Mouse (Mus musculus): ENCODE results near the gene Ccl2.

Gene Ccl2

GRCm38 (mm10) chr11:82035857-82036256, 486 bp downstream of the Ccl2 start:
- DNase-seq = no peak

- no peak for DNase-seq
Measured at GRCm38 (mm10) chr11:82038535-82038934, 3.2 kb downstream of the Ccl2 start, which contains the start of gene Gm17268. Gm17268 (minus strand) TSS chr11:82038562.

- DNase-seq = peak in 1 of 2 experiments; percentile 18
Measured at GRCm38 (mm10) chr11:82039132-82039660, 3.8 kb downstream of the Ccl2 start.

- peak in 1 of 2 experiments; percentile 36 for DNase-seq
Measured at GRCm38 (mm10) chr11:82041671-82042080, 6.3 kb downstream of the Ccl2 start.

- DNase-seq = peak; percentile 76 to 80
Measured at GRCm38 (mm10) chr11:82045471-82045870, 10.1 kb downstream of the Ccl2 start, which contains the start of gene Ccl7. Ccl7 (plus strand) TSS chr11:82045712.

GRCm38 (mm10) chr11:82047746-82048415, 12.5 kb downstream of the Ccl2 start:
- peak; percentile 51 to 54 for DNase-seq

GRCm38 (mm10) chr11:82053849-82054248, 18.5 kb downstream of the Ccl2 start:
- no peak for DNase-seq

- DNase-seq = no peak
Measured at GRCm38 (mm10) chr11:82057646-82058045, 22.3 kb downstream of the Ccl2 start, which contains the start of gene Ccl11. Ccl11 (plus strand) TSS chr11:82057823.

- no peak for DNase-seq
Measured at GRCm38 (mm10) chr11:82062226-82062625, 26.9 kb downstream of the Ccl2 start.

GRCm38 (mm10) chr11:82063454-82063853, 28.1 kb downstream of the Ccl2 start:
- DNase-seq = peak in 1 of 2 experiments; percentile 10

GRCm38 (mm10) chr11:82066953-82067571, 31.7 kb downstream of the Ccl2 start:
- no peak for DNase-seq

GRCm38 (mm10) chr11:82071076-82071475, 35.7 kb downstream of the Ccl2 start:
- DNase-seq = peak in 1 of 2 experiments; percentile 14

GRCm38 (mm10) chr11:82072374-82072773, 37.0 kb downstream of the Ccl2 start:
- no peak for DNase-seq

GRCm38 (mm10) chr11:82072984-82073383, 37.6 kb downstream of the Ccl2 start:
- no peak for DNase-seq

GRCm38 (mm10) chr11:82073686-82074085, 38.3 kb downstream of the Ccl2 start:
- DNase-seq = peak in 1 of 2 experiments; percentile 8

GRCm38 (mm10) chr11:82077031-82077430, 41.7 kb downstream of the Ccl2 start:
- no peak for DNase-seq

- DNase-seq = no peak
Measured at GRCm38 (mm10) chr11:82078136-82078730, 42.9 kb downstream of the Ccl2 start.

- no peak for DNase-seq
Measured at GRCm38 (mm10) chr11:82080865-82081264, 45.5 kb downstream of the Ccl2 start.

- no peak for DNase-seq
Measured at GRCm38 (mm10) chr11:82084360-82084759, 49.0 kb downstream of the Ccl2 start.

All from cerebellum, postnatal 10 days (tissue).